Mouse (Mus musculus): Measurements from ENCODE around the gene 4930455H04Rik. TPM values are rescaled to one million over a fixed set of nuclear protein-coding genes. Genes with fewer than 3 reads are reported as not detected.

Gene 4930455H04Rik
- polyA plus RNA-seq (2014; fragmentation: Nextera tagmentation; extraction: Ambion mirVana), result not detected in 2 replicates

- no peak for ATAC-seq (ENCODE audit: insufficient read depth, low FRiP score, low TSS enrichment)
Observed at GRCm38 (mm10) chr3:116967967-116968366, at the start of gene 4930455H04Rik. TSS of gene 4930455H04Rik (plus strand) at chr3:116968267.

GRCm38 (mm10) chr3:116921535-116921934, 46.5 kb upstream of the 4930455H04Rik start:
- 80% methylated on average over 3 of the region's 3 CpGs for WGBS
- DNase-seq (ENCODE audit: low spot score) (no peak), ATAC-seq (ENCODE audit: insufficient read depth, low FRiP score, low TSS enrichment) (no peak)
- Histone ChIP-seq H3K27ac (ENCODE audit: low read depth, low read length) (no peak overlapping the region), H3K4me1 (ENCODE audit: control insufficient read depth, insufficient read depth, low read length) (no peaks in the 10 kb centered on the region), H3K4me2 (ENCODE audit: low read depth) (no peak overlapping the region), H3K36me3 (ENCODE audit: control insufficient read depth, insufficient read depth, low read length) (no peaks in the 10 kb centered on the region), H3K4me3 (ENCODE audit: low read depth, low read length) (no peak overlapping the region), H3K27me3 (ENCODE audit: control insufficient read depth, insufficient read depth, low read length) (no peaks in the 10 kb centered on the region), H3K9ac (ENCODE audit: low read length) (no peak overlapping the region), H3K9me3 (ENCODE audit: control insufficient read depth, low read length) (no peaks in the 10 kb centered on the region)

More at GRCm38 (mm10) chr3:116967967-116968366, at the start of gene 4930455H04Rik:
- Histone ChIP-seq H3K9ac (ENCODE audit: low read length) (peak within 1 kb of the TSS; percentile 40; the same call in 1 of the 2 replicates), H3K4me1 (ENCODE audit: control insufficient read depth, insufficient read depth, low read length) (no peaks in the 10 kb centered on the region), H3K9me3 (ENCODE audit: control insufficient read depth, low read length) (no peaks in the 10 kb centered on the region), H3K27ac (ENCODE audit: low read depth, low read length) (no peak within 1 kb of the TSS), H3K27me3 (ENCODE audit: control insufficient read depth, insufficient read depth, low read length) (no peaks in the 10 kb centered on the region), H3K4me2 (ENCODE audit: low read depth) (peak within 1 kb of the TSS; percentile 37), H3K36me3 (ENCODE audit: control insufficient read depth, insufficient read depth, low read length) (no peaks in the 10 kb centered on the region), H3K4me3 (ENCODE audit: low read depth, low read length) (peak within 1 kb of the TSS; percentile 12; the same call in 1 of the 2 replicates)
- no peak for DNase-seq (ENCODE audit: low spot score)
- WGBS, result 73% methylated on average over 4 of the region's 4 CpGs

- 75% methylated on average over 12 of the region's 12 CpGs for WGBS
- Histone ChIP-seq H3K4me2 (ENCODE audit: low read depth) (no peak overlapping the region), H3K4me1 (ENCODE audit: control insufficient read depth, insufficient read depth, low read length) (no peaks in the 10 kb centered on the region), H3K27me3 (ENCODE audit: control insufficient read depth, insufficient read depth, low read length) (no peaks in the 10 kb centered on the region), H3K4me3 (ENCODE audit: low read depth, low read length) (no peak overlapping the region), H3K9me3 (ENCODE audit: control insufficient read depth, low read length) (no peaks in the 10 kb centered on the region), H3K27ac (ENCODE audit: low read depth, low read length) (no peak overlapping the region), H3K36me3 (ENCODE audit: control insufficient read depth, insufficient read depth, low read length) (no peaks in the 10 kb centered on the region), H3K9ac (ENCODE audit: low read length) (no peak overlapping the region)
- ATAC-seq (ENCODE audit: insufficient read depth, low FRiP score, low TSS enrichment), result no peak
- DNase-seq (ENCODE audit: low spot score), result no peak
Observed at GRCm38 (mm10) chr3:116923042-116923441, 45.0 kb upstream of the 4930455H04Rik start.

GRCm38 (mm10) chr3:116928994-116929393, 39.1 kb upstream of the 4930455H04Rik start:
- Histone ChIP-seq H3K27ac (ENCODE audit: low read depth, low read length) (no peak overlapping the region), H3K4me3 (ENCODE audit: low read depth, low read length) (no peak overlapping the region), H3K4me1 (ENCODE audit: control insufficient read depth, insufficient read depth, low read length) (no peaks in the 10 kb centered on the region), H3K27me3 (ENCODE audit: control insufficient read depth, insufficient read depth, low read length) (no peaks in the 10 kb centered on the region), H3K36me3 (ENCODE audit: control insufficient read depth, insufficient read depth, low read length) (no peaks in the 10 kb centered on the region), H3K9ac (ENCODE audit: low read length) (no peak overlapping the region), H3K4me2 (ENCODE audit: low read depth) (no peak overlapping the region), H3K9me3 (ENCODE audit: control insufficient read depth, low read length) (no peaks in the 10 kb centered on the region)
- ATAC-seq (ENCODE audit: insufficient read depth, low FRiP score, low TSS enrichment) (no peak), DNase-seq (ENCODE audit: low spot score) (no peak)
- WGBS, result 88% methylated on average over 4 of the region's 4 CpGs

- 82% methylated on average over 1 of the region's 1 CpGs for WGBS
Observed at GRCm38 (mm10) chr3:116933158-116933557, 34.9 kb upstream of the 4930455H04Rik start.

GRCm38 (mm10) chr3:116936934-116937691, 31.0 kb upstream of the 4930455H04Rik start:
- no peaks in the 10 kb centered on the region for H3K27me3 ChIP-seq (ENCODE audit: control insufficient read depth, insufficient read depth, low read length)
- ATAC-seq (ENCODE audit: insufficient read depth, low FRiP score, low TSS enrichment) (0 out of 2 replicates have a peak, but pooled peaks have one; percentile 31), DNase-seq (ENCODE audit: low spot score) (no peak)
- no peaks in the 10 kb centered on the region for H3K36me3 ChIP-seq (ENCODE audit: control insufficient read depth, insufficient read depth, low read length)
- WGBS, result 74% methylated on average over 4 of the region's 4 CpGs
- no peak overlapping the region for H3K4me2 ChIP-seq (ENCODE audit: low read depth)
- H3K4me1 ChIP-seq (ENCODE audit: control insufficient read depth, insufficient read depth, low read length), result no peaks in the 10 kb centered on the region
- no peak overlapping the region for H3K4me3 ChIP-seq (ENCODE audit: low read depth, low read length)
- H3K27ac ChIP-seq (ENCODE audit: low read depth, low read length), result no peak overlapping the region
- H3K9ac ChIP-seq (ENCODE audit: low read length), result no peak overlapping the region
- H3K9me3 ChIP-seq (ENCODE audit: control insufficient read depth, low read length), result no peaks in the 10 kb centered on the region

More at GRCm38 (mm10) chr3:116933158-116933557, 34.9 kb upstream of the 4930455H04Rik start:
- Histone ChIP-seq H3K9ac (ENCODE audit: low read length) (no peak overlapping the region), H3K4me1 (ENCODE audit: control insufficient read depth, insufficient read depth, low read length) (no peaks in the 10 kb centered on the region), H3K27ac (ENCODE audit: low read depth, low read length) (no peak overlapping the region), H3K4me2 (ENCODE audit: low read depth) (no peak overlapping the region), H3K4me3 (ENCODE audit: low read depth, low read length) (no peak overlapping the region), H3K27me3 (ENCODE audit: control insufficient read depth, insufficient read depth, low read length) (no peaks in the 10 kb centered on the region), H3K9me3 (ENCODE audit: control insufficient read depth, low read length) (no peaks in the 10 kb centered on the region), H3K36me3 (ENCODE audit: control insufficient read depth, insufficient read depth, low read length) (no peaks in the 10 kb centered on the region)
- ATAC-seq (ENCODE audit: insufficient read depth, low FRiP score, low TSS enrichment) (no peak), DNase-seq (ENCODE audit: low spot score) (no peak)

GRCm38 (mm10) chr3:116940804-116941558, 27.1 kb upstream of the 4930455H04Rik start:
- no peak overlapping the region for H3K27ac ChIP-seq (ENCODE audit: low read depth, low read length)
- H3K4me3 ChIP-seq (ENCODE audit: low read depth, low read length), result no peak overlapping the region
- H3K9ac ChIP-seq (ENCODE audit: low read length), result no peak overlapping the region
- WGBS, result 82% methylated on average over 10 of the region's 10 CpGs
- H3K9me3 ChIP-seq (ENCODE audit: control insufficient read depth, low read length), result no peaks in the 10 kb centered on the region
- no peak for ATAC-seq (ENCODE audit: insufficient read depth, low FRiP score, low TSS enrichment)
- DNase-seq (ENCODE audit: low spot score), result no peak
- H3K4me1 ChIP-seq (ENCODE audit: control insufficient read depth, insufficient read depth, low read length), result no peaks in the 10 kb centered on the region
- H3K27me3 ChIP-seq (ENCODE audit: control insufficient read depth, insufficient read depth, low read length), result no peaks in the 10 kb centered on the region
- H3K36me3 ChIP-seq (ENCODE audit: control insufficient read depth, insufficient read depth, low read length), result no peaks in the 10 kb centered on the region
- no peak overlapping the region for H3K4me2 ChIP-seq (ENCODE audit: low read depth)

- no peaks in the 10 kb centered on the region for H3K4me1 ChIP-seq (ENCODE audit: control insufficient read depth, insufficient read depth, low read length)
- no peak overlapping the region for H3K4me3 ChIP-seq (ENCODE audit: low read depth, low read length)
- no peaks in the 10 kb centered on the region for H3K36me3 ChIP-seq (ENCODE audit: control insufficient read depth, insufficient read depth, low read length)
- no peaks in the 10 kb centered on the region for H3K27me3 ChIP-seq (ENCODE audit: control insufficient read depth, insufficient read depth, low read length)
- no peak overlapping the region for H3K9ac ChIP-seq (ENCODE audit: low read length)
- WGBS, result 88% methylated on average over 1 of the region's 1 CpGs
- H3K27ac ChIP-seq (ENCODE audit: low read depth, low read length), result no peak overlapping the region
- no peaks in the 10 kb centered on the region for H3K9me3 ChIP-seq (ENCODE audit: control insufficient read depth, low read length)
- no peak overlapping the region for H3K4me2 ChIP-seq (ENCODE audit: low read depth)
- DNase-seq (ENCODE audit: low spot score), result no peak
- no peak for ATAC-seq (ENCODE audit: insufficient read depth, low FRiP score, low TSS enrichment)
Observed at GRCm38 (mm10) chr3:116941559-116942117, 26.4 kb upstream of the 4930455H04Rik start.

All from neural tube, embryonic 11.5 days (tissue).